Mouse (Mus musculus): ENCODE measurements around the gene Gpr55. TPM values are rescaled to one million over a fixed set of nuclear protein-coding genes. Genes with fewer than 3 reads are reported as not detected.

The Gpr55 gene
- total RNA-seq, 2 experiments from 2014 or later: 0.10 TPM; not detected in 1

Other genes with a start within 250 kb of the Gpr55 start
- under 1 TPM; 0.65 to 0.82 TPM for gene A630001G21Rik, start 182.4 kb downstream of the Gpr55 start, total RNA-seq (2021)
- gene Cab39, start 167.6 kb downstream of the Gpr55 start, total RNA-seq (2021): 100 to 1,000 TPM; 118 to 119 TPM
- gene Itm2c, start 66.7 kb downstream of the Gpr55 start, total RNA-seq (2021): 10 to 100 TPM; 57.1 to 65.4 TPM
- gene 4933407L21Rik, start 32.5 kb downstream of the Gpr55 start, total RNA-seq (2021): not detected
- not detected for gene Spata3, start 55.8 kb upstream of the Gpr55 start, total RNA-seq (2021)
- not detected for gene 2810459M11Rik, start 84.9 kb upstream of the Gpr55 start, total RNA-seq (2021)
- gene Psmd1, start 103.4 kb upstream of the Gpr55 start, total RNA-seq (2021): 100 to 1,000 TPM; 102 to 109 TPM
- gene Htr2b, start 151.0 kb upstream of the Gpr55 start, total RNA-seq (2021): under 1 TPM; 0.32 to 0.49 TPM
- 1 to 10 TPM in 1 of 2 experiments, not detected in 1; 2.0 TPM for gene Gm21972, start 172.6 kb upstream of the Gpr55 start, total RNA-seq (2021)
- 1 to 10 TPM; 3.1 to 3.5 TPM for gene Armc9, start 193.8 kb upstream of the Gpr55 start, total RNA-seq (2021)

All from heart, adult 18-20 months (tissue).